Mouse (Mus musculus): Measurements from ENCODE around the gene Olfr128. TPM values are rescaled to one million over a fixed set of nuclear protein-coding genes. Genes with fewer than 3 reads are reported as not detected.

Olfr128 gene
- polyA plus RNA-seq (2015; fragmentation: Nextera tagmentation; extraction: Ambion mirVana) = not detected in 2 replicates

DNA sequence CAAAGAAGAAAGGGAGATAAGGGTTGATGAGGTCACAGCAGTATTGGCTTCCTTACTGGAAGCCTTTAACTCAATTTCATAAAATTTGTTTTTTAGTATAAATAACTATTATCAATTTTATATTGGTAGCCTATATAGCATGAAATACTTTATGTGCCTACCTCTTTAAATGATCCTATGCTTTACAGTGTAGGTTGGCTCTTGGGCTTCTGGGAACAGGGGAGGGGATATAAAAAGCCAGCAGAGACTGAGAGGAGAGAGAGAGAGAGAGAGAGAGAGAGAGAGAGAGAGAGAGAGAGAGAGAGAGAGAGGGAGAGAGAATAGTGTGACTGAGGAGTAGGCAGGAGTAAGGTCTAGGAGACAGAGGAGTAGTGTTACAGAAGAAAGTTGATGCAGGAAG is at the start of gene Olfr128:
Gene Olfr128 (plus strand): TSS at position 301 of the 400 bp plus-strand sequence.

GRCm38 (mm10) chr17:37900137-37900536 is 20.2 kb upstream of the Olfr128 start, which contains the start of gene Olfr127:
Gene Olfr127 (plus strand): TSS chr17:37900437.

DNA sequence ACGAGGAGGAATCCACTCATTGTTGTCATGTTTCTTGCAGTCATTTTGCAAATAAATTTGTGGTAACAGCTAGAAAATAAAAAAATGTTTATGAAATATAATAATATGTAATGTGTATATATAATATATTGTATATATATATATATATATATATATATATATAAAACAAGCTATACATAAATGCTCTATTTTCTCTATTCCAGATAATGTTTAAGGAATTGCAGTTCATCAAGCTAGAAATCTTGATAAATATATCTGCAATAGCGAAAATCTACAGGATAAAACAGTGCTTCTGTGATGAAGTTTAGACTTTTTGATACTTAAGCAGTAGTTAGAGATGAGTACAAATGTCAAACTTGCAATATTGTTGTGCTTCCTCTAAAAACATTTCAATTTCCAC is 32.6 kb downstream of the Olfr128 start, which contains the start of gene Olfr761:
Gene Olfr761 (minus strand): TSS at position 101 of the 400 bp plus-strand sequence.

Other genes with a start within 250 kb of the Olfr128 start
- not detected in 2 replicates for gene Olfr119, start 224.0 kb upstream of the Olfr128 start, polyA plus RNA-seq (2015; fragmentation: Nextera tagmentation; extraction: Ambion mirVana)
- gene Olfr120, start 198.7 kb upstream of the Olfr128 start, polyA plus RNA-seq (2015; fragmentation: Nextera tagmentation; extraction: Ambion mirVana) = not detected in 2 replicates
- not detected in 2 replicates for gene Olfr121, start 171.7 kb upstream of the Olfr128 start, polyA plus RNA-seq (2015; fragmentation: Nextera tagmentation; extraction: Ambion mirVana)
- not detected in 2 replicates for gene Olfr122, start 151.9 kb upstream of the Olfr128 start, polyA plus RNA-seq (2015; fragmentation: Nextera tagmentation; extraction: Ambion mirVana)
- gene Olfr123, start 127.0 kb upstream of the Olfr128 start, polyA plus RNA-seq (2015; fragmentation: Nextera tagmentation; extraction: Ambion mirVana) = not detected in 2 replicates
- gene Olfr124, start 120.7 kb upstream of the Olfr128 start, polyA plus RNA-seq (2015; fragmentation: Nextera tagmentation; extraction: Ambion mirVana) = not detected in 2 replicates
- gene Olfr125, start 87.6 kb upstream of the Olfr128 start, polyA plus RNA-seq (2015; fragmentation: Nextera tagmentation; extraction: Ambion mirVana) = not detected in 2 replicates
- not detected in 2 replicates for gene Olfr126, start 73.1 kb upstream of the Olfr128 start, polyA plus RNA-seq (2015; fragmentation: Nextera tagmentation; extraction: Ambion mirVana)
- gene Olfr127, start 20.1 kb upstream of the Olfr128 start, polyA plus RNA-seq (2015; fragmentation: Nextera tagmentation; extraction: Ambion mirVana) = not detected in 2 replicates
- gene Olfr761, start 32.5 kb downstream of the Olfr128 start, polyA plus RNA-seq (2015; fragmentation: Nextera tagmentation; extraction: Ambion mirVana) = not detected in 2 replicates
- not detected in 2 replicates for gene Olfr129, start 139.5 kb downstream of the Olfr128 start, polyA plus RNA-seq (2015; fragmentation: Nextera tagmentation; extraction: Ambion mirVana)
- not detected in 2 replicates for gene Olfr130, start 143.4 kb downstream of the Olfr128 start, polyA plus RNA-seq (2015; fragmentation: Nextera tagmentation; extraction: Ambion mirVana)
- gene Olfr131, start 168.1 kb downstream of the Olfr128 start, polyA plus RNA-seq (2015; fragmentation: Nextera tagmentation; extraction: Ambion mirVana) = not detected in 2 replicates
- gene Olfr132, start 214.0 kb downstream of the Olfr128 start, polyA plus RNA-seq (2015; fragmentation: Nextera tagmentation; extraction: Ambion mirVana) = not detected in 2 replicates
- not detected in 2 replicates for gene Olfr133, start 224.7 kb downstream of the Olfr128 start, polyA plus RNA-seq (2015; fragmentation: Nextera tagmentation; extraction: Ambion mirVana)

Data from skeletal muscle tissue, postnatal 0 days (tissue).